Mouse (Mus musculus): ENCODE data around the gene Itgb5. TPM values are rescaled to one million over a fixed set of nuclear protein-coding genes. Genes with fewer than 3 reads are reported as not detected.

The Itgb5 gene
- total and polyA plus RNA-seq, 3 experiments: 0.85 to 20.1 (median 1.8) TPM

DNA sequence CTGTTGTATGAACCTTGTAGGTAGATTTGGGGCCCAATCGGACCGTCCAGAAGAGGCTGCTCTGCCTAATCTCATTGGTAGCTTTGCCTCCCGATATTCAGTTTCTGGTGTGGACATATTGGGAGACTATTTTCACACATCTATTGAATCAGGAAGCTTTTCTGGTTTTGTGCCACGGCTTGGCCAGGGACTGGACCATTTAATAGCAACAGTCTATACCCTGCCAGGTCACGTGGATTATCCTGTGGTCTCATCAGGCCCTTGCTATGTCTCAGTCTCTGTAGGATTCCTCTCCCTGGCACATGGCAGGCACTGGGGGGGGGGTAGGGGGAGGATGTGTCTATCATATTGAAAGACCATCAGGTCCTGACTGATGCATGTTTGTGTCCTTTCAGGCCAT lies 110.6 kb downstream of the Itgb5 start:
- Histone ChIP-seq H3K4me2 (ENCODE audit: insufficient read depth, low read depth, poor library complexity, severe bottlenecking) (no peak overlapping the region), H3K36me3 (replicated peaks in 1 of 2; ENCODE audit: control insufficient read depth in 1 of 2, insufficient read depth in 1 of 2, low read length in 1 of 2) (no peaks in the 10 kb centered on the region), H3K9ac (ENCODE audit: insufficient read depth, low read depth) (no peak overlapping the region), H3K79me2 (replicated peaks; ENCODE audit: control insufficient read depth, extremely low read depth, insufficient read depth, poor library complexity, severe bottlenecking) (no peaks in the 10 kb centered on the region), H3K27ac (ENCODE audit: insufficient read depth, low read depth) (no peak overlapping the region), H3K27me3 (replicated peaks) (peaks cover 3% of the 10 kb centered on the region), H3K9me3 (replicated peaks; ENCODE audit: low read length) (no peaks in the 10 kb centered on the region), H3K4me3 (replicated peaks in 1 of 3; ENCODE audit: low read depth in 2 of 3, low read length in 2 of 3, poor library complexity in 1 of 3) (no peak overlapping the region), H3K4me1 (ENCODE audit: control insufficient read depth in 1 of 2, insufficient read depth in 2 of 2) (no peaks in the 10 kb centered on the region)
- no peak for DNase-seq (ENCODE audit: extremely low read depth)
- in situ Hi-C loops (cut with MboI; ENCODE audit: low pct_ligation_motif_present, low pct_unique_long_range_greater_than_20kb, low sequenced_read_pairs): no loop called here
- dilution Hi-C loops (cut with MboI; ENCODE audit: extremely low pct_ligation_motif_present, extremely low pct_unique_long_range_greater_than_20kb, low sequenced_read_pairs): no loop called here
- TF ChIP-seq ZNF384 (IDR thresholded peaks at IDR 0.05; ENCODE audit: low read depth, low read length) (no peak), HCFC1 (IDR thresholded peaks at IDR 0.05; ENCODE audit: low read depth, low read length) (no peak), MAX (IDR thresholded peaks at IDR 0.05; ENCODE audit: low read length) (no peak), ETS1 (conservative IDR thresholded peaks at IDR 0.05; ENCODE audit: low read depth, low read length) (no peak), RAD21 (IDR thresholded peaks at IDR 0.05; ENCODE audit: low read depth, low read length) (no peak), E2F4 (IDR thresholded peaks at IDR 0.05; ENCODE audit: insufficient replicate concordance, low read depth, low read length) (no peak), NELFE (IDR thresholded peaks at IDR 0.05; ENCODE audit: low read depth, low read length) (no peak), PAX5 (IDR thresholded peaks at IDR 0.05; ENCODE audit: low read length) (no peak), MYC (IDR thresholded peaks at IDR 0.05; ENCODE audit: low read depth, low read length) (no peak), USF2 (conservative IDR thresholded peaks at IDR 0.05; ENCODE audit: low read depth, low read length) (no peak), UBTF (IDR thresholded peaks at IDR 0.05; ENCODE audit: low read depth, low read length) (no peak)

DNA sequence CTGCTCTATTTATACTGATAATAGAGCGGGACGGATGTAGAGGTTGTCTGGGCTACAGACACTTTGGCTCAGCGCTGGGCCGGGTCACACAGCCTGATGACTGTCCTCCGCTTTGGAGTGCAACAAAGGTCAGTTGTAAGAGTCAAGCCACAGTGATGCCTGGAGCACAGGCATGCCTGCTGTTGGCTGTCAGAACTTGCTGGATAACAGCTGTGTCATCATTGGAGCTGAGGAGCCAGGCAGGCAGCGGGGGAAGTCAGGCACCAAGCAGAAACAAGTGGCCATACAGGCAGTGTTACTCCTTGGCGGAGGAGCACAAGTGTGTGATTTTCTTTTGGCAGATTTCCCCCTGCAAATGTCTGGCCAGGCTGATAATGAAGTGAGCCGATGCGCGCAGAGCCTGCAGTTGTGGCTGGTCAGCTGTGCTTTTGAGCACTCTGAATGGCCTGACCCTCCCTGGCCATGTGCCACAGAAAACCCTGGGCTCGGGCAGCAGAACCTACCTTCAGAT lies 111.9 kb downstream of the Itgb5 start:
- Histone ChIP-seq H3K9ac (ENCODE audit: insufficient read depth, low read depth) (no peak overlapping the region), H3K4me3 (replicated peaks in 1 of 3; ENCODE audit: low read depth in 2 of 3, low read length in 2 of 3, poor library complexity in 1 of 3) (no peak overlapping the region), H3K79me2 (replicated peaks; ENCODE audit: control insufficient read depth, extremely low read depth, insufficient read depth, poor library complexity, severe bottlenecking) (no peaks in the 10 kb centered on the region), H3K4me2 (ENCODE audit: insufficient read depth, low read depth, poor library complexity, severe bottlenecking) (no peak overlapping the region), H3K27ac (ENCODE audit: insufficient read depth, low read depth) (no peak overlapping the region), H3K4me1 (ENCODE audit: control insufficient read depth in 1 of 2, insufficient read depth in 2 of 2) (no peaks in the 10 kb centered on the region), H3K36me3 (replicated peaks in 1 of 2; ENCODE audit: control insufficient read depth in 1 of 2, insufficient read depth in 1 of 2, low read length in 1 of 2) (no peaks in the 10 kb centered on the region), H3K9me3 (replicated peaks; ENCODE audit: low read length) (no peaks in the 10 kb centered on the region), H3K27me3 (replicated peaks) (peaks cover 3% of the 10 kb centered on the region)
- TF ChIP-seq MAX (IDR thresholded peaks at IDR 0.05; ENCODE audit: low read length) (no peak), RCOR1 (conservative IDR thresholded peaks at IDR 0.05; ENCODE audit: low read depth, low read length) (no peak), NRF1 (IDR thresholded peaks at IDR 0.05; ENCODE audit: low read depth, low read length) (no peak), BHLHE40 (IDR thresholded peaks at IDR 0.05; ENCODE audit: low read depth, low read length) (no peak), JUND (conservative IDR thresholded peaks at IDR 0.05; ENCODE audit: low read depth, low read length) (no peak), ZC3H11A (IDR thresholded peaks at IDR 0.05; ENCODE audit: low read depth, low read length) (no peak), ELF1 (IDR thresholded peaks at IDR 0.05; ENCODE audit: low read depth, low read length) (no peak), HCFC1 (IDR thresholded peaks at IDR 0.05; ENCODE audit: low read depth, low read length) (no peak), MAZ (IDR thresholded peaks at IDR 0.05; ENCODE audit: low read depth, low read length) (no peak), USF2 (conservative IDR thresholded peaks at IDR 0.05; ENCODE audit: low read depth, low read length) (no peak), ETS1 (conservative IDR thresholded peaks at IDR 0.05; ENCODE audit: low read depth, low read length) (no peak), MAFK (IDR thresholded peaks at IDR 0.05; ENCODE audit: insufficient replicate concordance, low read length) (no peak), PAX5 (IDR thresholded peaks at IDR 0.05; ENCODE audit: low read length) (no peak), UBTF (IDR thresholded peaks at IDR 0.05; ENCODE audit: low read depth, low read length) (no peak), CTCF (conservative IDR thresholded peaks at IDR 0.05 in 1 of 2, IDR thresholded peaks at IDR 0.05 in 1 of 2; ENCODE audit: low read depth in 2 of 2, low read length in 2 of 2) (no peak), KAT2A (IDR thresholded peaks at IDR 0.05; ENCODE audit: insufficient replicate concordance, low read length) (no peak), IRF4 (IDR thresholded peaks at IDR 0.05; ENCODE audit: low read depth, low read length) (no peak), SIN3A (IDR thresholded peaks at IDR 0.05; ENCODE audit: low read length) (no peak), MXI1 (IDR thresholded peaks at IDR 0.05; ENCODE audit: low read depth, low read length) (no peak), TBP (conservative IDR thresholded peaks at IDR 0.05; ENCODE audit: low read depth, low read length) (no peak)
- DNase-seq (ENCODE audit: extremely low read depth): no peak
- in situ Hi-C loops (cut with MboI; ENCODE audit: low pct_ligation_motif_present, low pct_unique_long_range_greater_than_20kb, low sequenced_read_pairs): no loop called here
- dilution Hi-C loops (cut with MboI; ENCODE audit: extremely low pct_ligation_motif_present, extremely low pct_unique_long_range_greater_than_20kb, low sequenced_read_pairs): no loop called here

Measured in CH12.LX (cell line).